Mouse (Mus musculus): ENCODE data around the gene A930018P22Rik. TPM values are rescaled to one million over a fixed set of nuclear protein-coding genes. Genes with fewer than 3 reads are reported as not detected.
"Not testable (repeated sequence)": the region's sequence is repeated elsewhere in the genome, so short reads cannot be mapped to it uniquely, and the experiment has no call there.

Gene A930018P22Rik
- not detected in 2 replicates for polyA plus RNA-seq (2012; rRNA removed)

GRCm38 (mm10) chr2:104122505-104123378 is at the start of gene A930018P22Rik:
TSS of gene A930018P22Rik (plus strand) at chr2:104122769.
- no peak for TF ChIP-seq POLR2A (IDR thresholded peaks at IDR 0.05; ENCODE audit: low read depth, low read length)
- TF ChIP-seq CTCF (IDR thresholded peaks at IDR 0.05; ENCODE audit: extremely low read depth, insufficient read depth, insufficient read length, insufficient replicate concordance), result no peak
- Histone ChIP-seq H3K4me3 (ENCODE audit: extremely low read depth, insufficient read depth, insufficient read length) (peak within 1 kb of the TSS; percentile 66), H3K27ac (ENCODE audit: insufficient read depth, low read length) (peak within 1 kb of the TSS; percentile 38; the same call in 1 of the 2 replicates), H3K36me3 (ENCODE audit: control insufficient read depth, insufficient read depth, low read length) (no peaks in the 10 kb centered on the region), H3K4me1 (ENCODE audit: control insufficient read depth, insufficient read depth, insufficient read length) (peaks cover 4% of the 10 kb centered on the region; the same call in 1 of the 2 replicates), H3K27me3 (ENCODE audit: control insufficient read depth, insufficient read depth, low read length) (peaks cover 9% of the 10 kb centered on the region)
- WGBS, result 1% methylated on average over 74 of the region's 74 CpGs
- peak; percentile 25 to 69 for DNase-seq (ENCODE audit: low read depth in 1 of 2, low spot score in 2 of 2)

- H3K27ac ChIP-seq (ENCODE audit: insufficient read depth, low read length); H3K4me3 ChIP-seq (ENCODE audit: extremely low read depth, insufficient read depth, insufficient read length); DNase-seq (ENCODE audit: low read depth in 1 of 2, low spot score in 2 of 2); H3K4me1 ChIP-seq (ENCODE audit: control insufficient read depth, insufficient read depth, insufficient read length); H3K36me3 ChIP-seq (ENCODE audit: control insufficient read depth, insufficient read depth, low read length); H3K27me3 ChIP-seq (ENCODE audit: control insufficient read depth, insufficient read depth, low read length): not testable (repeated sequence)
- 65% methylated on average over 5 of the region's 5 CpGs for WGBS
These were observed 44.3 kb upstream of the A930018P22Rik start for GRCm38 (mm10) chr2:104078285-104078684.

- H3K4me1 ChIP-seq (ENCODE audit: control insufficient read depth, insufficient read depth, insufficient read length); H3K27me3 ChIP-seq (ENCODE audit: control insufficient read depth, insufficient read depth, low read length); H3K4me3 ChIP-seq (ENCODE audit: extremely low read depth, insufficient read depth, insufficient read length); H3K27ac ChIP-seq (ENCODE audit: insufficient read depth, low read length); DNase-seq (ENCODE audit: low read depth in 1 of 2, low spot score in 2 of 2); H3K36me3 ChIP-seq (ENCODE audit: control insufficient read depth, insufficient read depth, low read length): not testable (repeated sequence)
- WGBS, result no CpG with 5 or more reads among the region's 1 CpGs
These were observed 41.0 kb upstream of the A930018P22Rik start for GRCm38 (mm10) chr2:104081436-104082050.

- no peaks in the 10 kb centered on the region for H3K4me1 ChIP-seq (ENCODE audit: control insufficient read depth, insufficient read depth, insufficient read length)
- no peak for DNase-seq (ENCODE audit: low read depth in 1 of 2, low spot score in 2 of 2)
- H3K4me3 ChIP-seq (ENCODE audit: extremely low read depth, insufficient read depth, insufficient read length), result no peak overlapping the region
- no peak overlapping the region for H3K27ac ChIP-seq (ENCODE audit: insufficient read depth, low read length)
- H3K36me3 ChIP-seq (ENCODE audit: control insufficient read depth, insufficient read depth, low read length), result no peaks in the 10 kb centered on the region
- no peak for TF ChIP-seq CTCF (IDR thresholded peaks at IDR 0.05; ENCODE audit: extremely low read depth, insufficient read depth, insufficient read length, insufficient replicate concordance)
- no peak for TF ChIP-seq POLR2A (IDR thresholded peaks at IDR 0.05; ENCODE audit: low read depth, low read length)
- no peaks in the 10 kb centered on the region for H3K27me3 ChIP-seq (ENCODE audit: control insufficient read depth, insufficient read depth, low read length)
These were observed 40.1 kb upstream of the A930018P22Rik start for GRCm38 (mm10) chr2:104082474-104082873.

GRCm38 (mm10) chr2:104084027-104084426 is 38.5 kb upstream of the A930018P22Rik start:
- not testable (repeated sequence) for DNase-seq (ENCODE audit: low read depth in 1 of 2, low spot score in 2 of 2); H3K4me3 ChIP-seq (ENCODE audit: extremely low read depth, insufficient read depth, insufficient read length); H3K27me3 ChIP-seq (ENCODE audit: control insufficient read depth, insufficient read depth, low read length); H3K4me1 ChIP-seq (ENCODE audit: control insufficient read depth, insufficient read depth, insufficient read length); H3K36me3 ChIP-seq (ENCODE audit: control insufficient read depth, insufficient read depth, low read length); H3K27ac ChIP-seq (ENCODE audit: insufficient read depth, low read length)

- WGBS, result 50% methylated on average over 1 of the region's 1 CpGs
- H3K36me3 ChIP-seq (ENCODE audit: control insufficient read depth, insufficient read depth, low read length); H3K4me1 ChIP-seq (ENCODE audit: control insufficient read depth, insufficient read depth, insufficient read length); H3K27ac ChIP-seq (ENCODE audit: insufficient read depth, low read length); H3K27me3 ChIP-seq (ENCODE audit: control insufficient read depth, insufficient read depth, low read length); H3K4me3 ChIP-seq (ENCODE audit: extremely low read depth, insufficient read depth, insufficient read length); DNase-seq (ENCODE audit: low read depth in 1 of 2, low spot score in 2 of 2): not testable (repeated sequence)
These were observed 35.0 kb upstream of the A930018P22Rik start for GRCm38 (mm10) chr2:104087562-104087961.

- TF ChIP-seq CTCF (IDR thresholded peaks at IDR 0.05; ENCODE audit: extremely low read depth, insufficient read depth, insufficient read length, insufficient replicate concordance) (no peak), POLR2A (IDR thresholded peaks at IDR 0.05; ENCODE audit: low read depth, low read length) (no peak)
- 88% methylated on average over 2 of the region's 2 CpGs for WGBS
- no peak for DNase-seq (ENCODE audit: low read depth in 1 of 2, low spot score in 2 of 2)
These were observed 29.3 kb upstream of the A930018P22Rik start for GRCm38 (mm10) chr2:104093305-104093704.

More at GRCm38 (mm10) chr2:104093305-104093704, 29.3 kb upstream of the A930018P22Rik start:
- no peak overlapping the region for H3K4me3 ChIP-seq (ENCODE audit: extremely low read depth, insufficient read depth, insufficient read length)
- no peak overlapping the region for H3K27ac ChIP-seq (ENCODE audit: insufficient read depth, low read length)
- no peaks in the 10 kb centered on the region for H3K36me3 ChIP-seq (ENCODE audit: control insufficient read depth, insufficient read depth, low read length)
- no peaks in the 10 kb centered on the region for H3K27me3 ChIP-seq (ENCODE audit: control insufficient read depth, insufficient read depth, low read length)
- no peaks in the 10 kb centered on the region for H3K4me1 ChIP-seq (ENCODE audit: control insufficient read depth, insufficient read depth, insufficient read length)
